Mouse (Mus musculus): ENCODE measurements at regions not wholly inside any gene's neighbourhood (a gene's known extent, or its start where the extent isn't known, plus 50 kb on each side); places are given as distances from the start of the nearest gene placed in this dataset.

DNA sequence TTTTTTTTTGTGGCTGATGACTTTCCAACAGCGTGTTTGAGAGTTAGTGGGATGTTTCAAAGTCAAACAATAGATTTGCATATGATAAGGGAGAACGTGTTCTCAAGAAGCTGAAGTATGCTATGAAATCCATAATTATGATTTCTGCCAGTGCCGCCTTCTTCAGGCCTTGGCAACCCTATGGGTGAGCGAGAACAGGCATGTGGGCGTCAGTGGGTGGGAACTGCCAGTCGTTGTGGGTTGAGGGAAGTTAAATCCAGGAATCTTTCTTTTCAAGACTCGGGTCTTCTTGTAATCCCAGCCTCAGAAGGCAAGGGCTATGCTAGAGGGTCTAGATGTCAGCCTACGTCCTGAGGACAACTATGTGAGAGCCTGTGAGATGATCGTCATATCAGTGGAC, 60.6 kb upstream of the Slc30a5 start:
- ChIA-PET POLR2A (no interaction called here), CTCF (interaction anchor here in 2 of 4 experiments (0.5 to 1.2 kb wide), 4 partner anchors 20 to 801 kb away, joined by 3 to 5 read pairs (median 4); no protein-coding TSS in a partner anchor)

DNA sequence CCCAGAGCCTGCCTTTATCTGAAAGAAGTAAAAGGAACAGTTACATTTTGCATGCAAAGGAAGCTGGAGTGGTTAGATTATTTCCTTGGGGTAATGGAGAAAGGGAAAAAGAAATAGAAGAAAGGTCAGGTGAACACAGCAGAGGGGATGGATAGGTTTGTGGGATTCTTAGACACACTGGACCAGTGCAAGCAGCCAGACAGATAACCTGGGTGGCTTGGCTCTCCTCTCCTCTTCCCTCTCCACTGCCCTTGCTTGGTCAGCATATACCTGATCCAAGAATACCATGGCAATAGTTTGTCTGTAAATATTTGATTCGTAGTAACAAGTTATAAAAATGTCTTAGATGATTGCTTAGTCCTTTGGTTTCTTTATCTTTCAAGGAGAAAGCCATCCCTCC, 59.9 kb upstream of the Slc30a5 start:
- CTCF ChIA-PET: interaction anchor here in 3 of 4 experiments (0.6 to 1.2 kb wide), 6 partner anchors 21 to 1002 kb away, joined by 3 to 5 read pairs (median 3); no protein-coding TSS in a partner anchor
- POLR2A ChIA-PET: interaction anchor here in 1 of 4 experiments (0.8 kb wide), 1 partner anchor 10 kb away, joined by 3 read pairs; no protein-coding TSS in a partner anchor

GRCm38 (mm10) chr13:100892647-100893071, 59.4 kb upstream of the Slc30a5 start:
- POLR2A ChIA-PET: interaction anchor here in 1 of 4 experiments (0.8 kb wide), 1 partner anchor 10 kb away, joined by 3 read pairs; no protein-coding TSS in a partner anchor
- CTCF ChIA-PET: interaction anchor here in 3 of 4 experiments (0.6 to 1.2 kb wide), 5 partner anchors 30 to 1002 kb away, joined by 3 to 5 read pairs (median 3); no protein-coding TSS in a partner anchor

GRCm38 (mm10) chr13:100892204-100892603, 59.0 kb upstream of the Slc30a5 start:
- ChIA-PET CTCF (interaction anchor here in 3 of 4 experiments (0.6 to 1.2 kb wide), 3 partner anchors 30 to 442 kb away, joined by 3 read pairs; no protein-coding TSS in a partner anchor), POLR2A (no interaction called here)

DNA sequence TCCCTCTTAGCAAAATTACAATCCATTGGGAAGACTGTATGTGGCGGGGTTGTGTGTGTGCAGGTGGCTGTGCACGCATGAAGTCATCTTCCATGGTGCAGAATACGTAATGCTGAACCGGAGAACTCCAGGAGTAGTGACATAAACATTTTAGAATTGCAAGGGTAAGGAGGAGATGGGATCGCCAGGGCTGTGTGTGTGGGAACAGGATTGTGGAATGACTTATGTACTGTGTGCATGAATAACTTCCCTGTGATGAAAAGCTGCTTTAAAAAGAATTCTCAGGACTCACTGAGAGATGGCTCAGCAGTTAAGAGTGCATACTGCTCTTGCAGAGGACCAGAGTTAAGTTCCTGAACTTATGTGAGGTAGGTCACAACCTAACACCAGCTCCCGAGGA, 57.2 kb upstream of the Slc30a5 start:
- CTCF ChIA-PET: interaction anchor here in 1 of 4 experiments (0.6 kb wide), 1 partner anchor 960 kb away, joined by 3 read pairs; no protein-coding TSS in a partner anchor
- POLR2A ChIA-PET: no interaction called here

DNA sequence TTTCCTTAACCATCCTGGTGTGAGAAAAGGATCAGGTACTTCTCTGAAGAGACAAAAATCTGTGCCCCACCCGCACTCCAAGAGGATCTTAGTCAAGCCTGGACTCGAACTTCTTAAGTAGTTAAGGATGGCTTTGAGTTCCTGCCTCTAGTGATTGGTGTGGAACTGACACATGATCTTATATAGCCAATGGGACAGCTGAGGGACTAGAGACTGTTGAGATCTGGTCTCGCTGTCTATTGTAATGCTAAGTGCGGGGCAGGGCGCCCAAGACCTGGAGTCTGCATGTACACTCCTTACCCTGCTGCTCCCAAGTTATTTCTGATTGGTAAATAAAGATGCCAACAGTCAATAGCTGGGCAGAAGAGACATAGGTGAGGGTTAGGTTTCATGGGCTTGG, 55.3 kb upstream of the Slc30a5 start:
- POLR2A ChIA-PET: interaction anchor here in 1 of 4 experiments (0.6 kb wide), 1 partner anchor 577 kb away, joined by 3 read pairs; no protein-coding TSS in a partner anchor
- CTCF ChIA-PET: interaction anchor here in 1 of 4 experiments (0.8 kb wide), 1 partner anchor 10 kb away, joined by 3 read pairs; no protein-coding TSS in a partner anchor

DNA sequence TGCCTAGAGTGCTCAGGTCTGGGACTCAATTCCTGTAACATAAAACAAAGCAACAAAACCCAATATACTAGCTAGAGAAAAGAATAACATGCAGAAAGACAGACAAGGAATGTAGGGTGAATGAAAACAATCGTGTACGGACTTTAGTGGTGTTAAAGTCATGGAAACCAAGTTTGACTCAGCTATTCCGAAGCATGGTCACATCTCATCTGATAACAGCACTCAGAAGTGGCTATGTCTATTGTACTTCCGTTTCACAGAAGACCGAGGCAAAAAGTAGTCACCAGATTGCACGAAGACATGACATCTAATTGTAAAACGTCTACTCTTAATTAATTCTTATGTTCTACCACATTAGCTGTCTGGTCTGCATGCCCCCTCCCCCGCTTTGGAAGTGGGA, 50.5 kb upstream of the Slc30a5 start:
- ChIA-PET POLR2A (no interaction called here), CTCF (no interaction called here)
